Mouse (Mus musculus): ENCODE results near the gene Ticam1.

- TF ChIP-seq MAFK (IDR thresholded peaks at IDR 0.05; ENCODE audit: insufficient read depth, low read depth, low read length) (no peak), CHD2 (IDR thresholded peaks at IDR 0.05; ENCODE audit: low read depth, low read length) (no peak)
Observed at GRCm38 (mm10) chr17:56289371-56290331, 13.1 kb upstream of the Ticam1 start.

Data from ES-E14 (cell line).